Mouse (Mus musculus) ES-Bruce4 (cell line): Measurements from ENCODE around the gene 4930522H14Rik.

ENCODE experiments used
- CTCF ChIP-seq: IDR thresholded peaks from one replicate; pipeline ENCODE4 v1.8.1; 2011; ENCODE audit warnings: low read depth, low read length
- EP300 ChIP-seq: IDR thresholded peaks from 2 replicates; pipeline ENCODE4 v1.6.1; 2011; ENCODE audit warnings: low read depth, low read length; ENCODE audit not compliant: insufficient read depth

- TF ChIP-seq CTCF (peak; percentile 1), EP300 (no peak)
Observed at GRCm38 (mm10) chr4:109576933-109577332, 45.8 kb upstream of the 4930522H14Rik start.
